Mouse (Mus musculus): ENCODE data around the gene Vmn1r214.

- TF ChIP-seq CTCF (IDR thresholded peaks at IDR 0.05; ENCODE audit: low read depth) (no peak), EP300 (IDR thresholded peaks at IDR 0.05; ENCODE audit: low read depth) (no peak)
These were observed 39.9 kb upstream of the Vmn1r214 start for GRCm38 (mm10) chr13:22990214-22990891.

Measured in liver, embryonic 14.5 days (tissue).